Mouse (Mus musculus) intestine, postnatal 0 days (tissue): ENCODE data around the gene Ttc9b. TPM values are rescaled to one million over a fixed set of nuclear protein-coding genes. Genes with fewer than 3 reads are reported as not detected.
A peak's percentile ranks its signal among the peaks of the same experiment; 100 is the strongest.

Experiments
- ATAC-seq: fragments of 200-750 bp; cut with Nextera tagmentation; 2 replicates; pipeline ENCODE4 v1.8.0; 2017; ENCODE audit warnings: mild to moderate bottlenecking, moderate TSS enrichment, moderate library complexity
- H3K27ac ChIP-seq: fragments of 300-500 bp; sonication (generic); 2 replicates; pipeline ENCODE4 v1.5.1; 2014; ENCODE audit warnings: mild to moderate bottlenecking, low read depth, low read length, moderate library complexity
- H3K27me3 ChIP-seq: fragments of 300-500 bp; sonication (generic); replicated peaks from 2 replicates; pipeline ENCODE4 v1.6.1; 2014; ENCODE audit warnings: low read length, mixed read lengths; ENCODE audit not compliant: control insufficient read depth, insufficient read depth
- H3K36me3 ChIP-seq: fragments of 300-500 bp; sonication (generic); 2 replicates; pipeline ENCODE4 v1.6.1; 2014; ENCODE audit warnings: mild to moderate bottlenecking, moderate library complexity; ENCODE audit not compliant: control insufficient read depth, insufficient read depth
- H3K4me1 ChIP-seq: fragments of 300-500 bp; sonication (generic); replicated peaks from 2 replicates; pipeline ENCODE4 v1.6.1; 2014; ENCODE audit warnings: antibody characterized with exemption, low read length, mixed read lengths; ENCODE audit not compliant: control insufficient read depth, insufficient read depth
- H3K4me2 ChIP-seq: fragments of 300-500 bp; sonication (generic); replicated peaks from 2 replicates; pipeline ENCODE4 v1.6.1; 2014; ENCODE audit warnings: low read depth, mild to moderate bottlenecking, moderate library complexity
- H3K4me3 ChIP-seq: fragments of 300-500 bp; sonication (generic); 2 replicates; pipeline ENCODE4 v1.5.1; 2014; ENCODE audit warnings: low read depth, low read length
- H3K9ac ChIP-seq: fragments of 300-500 bp; sonication (generic); 2 replicates; pipeline ENCODE4 v1.6.1; 2014; ENCODE audit warnings: mild to moderate bottlenecking, low read depth, low read length
- H3K9me3 ChIP-seq: fragments of 300-500 bp; sonication (generic); 2 replicates; pipeline ENCODE4 v1.6.1; 2016; ENCODE audit warnings: mixed run types; ENCODE audit not compliant: control insufficient read depth
- CTCF ChIP-seq: sonication (generic); IDR thresholded peaks from 2 replicates; pipeline ENCODE4 v1.5.1; 2016; ENCODE audit warnings: low read depth, mild to moderate bottlenecking, control low read depth, antibody characterized with exemption, moderate library complexity
- WGBS: fragments of 180-500 bp; shearing (Covaris S2); extraction: QIAGEN DNeasy Blood & Tissue Kit; methylation state at CpG from one replicate; pipeline ENCODE4 v1.1.7; 2014; 5-methylcytosine and 5-hydroxymethylcytosine counted together
- polyA plus RNA-seq: library from polyadenylated mRNA; unstranded; fragments of >200 nt; fragmentation: Nextera tagmentation; extraction: Ambion mirVana; gene quantifications from 2 replicates; pipeline ENCODE4 v1.2.1, GENCODE M21; 2015

Ttc9b gene
- polyA plus RNA-seq, 1 experiment from 2014 or later, result 1.6 TPM

DNA sequence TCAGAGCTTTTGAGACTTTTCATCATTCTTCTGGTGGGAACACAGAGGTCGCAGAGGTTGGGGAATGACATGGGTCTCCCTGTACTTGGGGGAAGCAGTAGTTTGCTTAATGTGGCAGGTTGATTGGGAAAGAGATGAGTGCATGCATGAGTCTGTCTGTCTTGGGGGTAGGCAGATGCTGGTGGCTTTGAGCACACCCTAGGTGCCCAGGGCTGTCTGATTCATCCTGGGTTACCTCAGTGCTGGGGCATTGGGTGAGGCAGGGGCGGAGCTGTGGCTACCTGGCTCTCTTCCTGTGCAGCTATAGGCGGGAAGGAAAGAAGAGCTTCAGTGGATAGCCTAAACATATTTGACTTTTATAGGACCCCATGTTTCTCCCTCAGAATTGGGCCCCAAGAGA, 45.6 kb upstream of the Ttc9b start:
- Histone ChIP-seq H3K9ac (no peak overlapping the region), H3K27me3 (no peaks in the 10 kb centered on the region), H3K4me2 (no peak overlapping the region), H3K9me3 (no peaks in the 10 kb centered on the region), H3K36me3 (peaks cover 28% of the 10 kb centered on the region), H3K4me3 (no peak overlapping the region), H3K27ac (peak overlapping the region; percentile 15; the same call in 1 of the 2 replicates), H3K4me1 (0 out of 2 replicates have a peak, but pooled peaks cover 3% of the 10 kb centered on the region)
- TF ChIP-seq CTCF, result no peak
- no peak for ATAC-seq
- WGBS, result 85% methylated on average over 3 of the region's 3 CpGs

DNA sequence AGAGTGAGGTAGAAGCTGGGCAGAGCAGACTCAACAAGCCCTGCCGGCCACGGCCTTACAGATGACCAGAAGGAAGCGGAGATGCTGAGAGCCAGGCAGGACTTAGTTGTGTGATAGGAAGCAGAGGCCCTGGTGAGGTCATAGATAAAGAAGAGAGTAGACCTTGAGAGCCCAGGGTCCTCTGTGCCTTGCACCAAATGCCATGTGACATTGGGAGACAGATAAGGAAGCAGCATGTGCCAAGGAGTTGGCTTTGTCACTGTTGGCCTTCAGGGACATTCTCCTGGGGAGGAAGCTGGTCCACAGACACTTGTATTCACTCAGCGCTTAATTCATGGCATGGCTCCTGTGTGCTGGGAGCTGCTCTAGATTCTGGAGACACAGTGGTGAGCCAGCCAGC, 44.4 kb upstream of the Ttc9b start:
- TF ChIP-seq CTCF, result no peak
- Histone ChIP-seq H3K4me2 (no peak overlapping the region), H3K27me3 (no peaks in the 10 kb centered on the region), H3K9me3 (no peaks in the 10 kb centered on the region), H3K4me1 (0 out of 2 replicates have a peak, but pooled peaks cover 3% of the 10 kb centered on the region), H3K27ac (peak overlapping the region; percentile 11), H3K4me3 (no peak overlapping the region), H3K36me3 (peaks cover 32% of the 10 kb centered on the region), H3K9ac (no peak overlapping the region)
- peak; percentile 58 for ATAC-seq
- WGBS, result 73% methylated on average over 4 of the region's 4 CpGs

- peaks cover 32% of the 10 kb centered on the region for H3K36me3 ChIP-seq
Observed at GRCm38 (mm10) chr7:27609688-27610087, 44.0 kb upstream of the Ttc9b start.

DNA sequence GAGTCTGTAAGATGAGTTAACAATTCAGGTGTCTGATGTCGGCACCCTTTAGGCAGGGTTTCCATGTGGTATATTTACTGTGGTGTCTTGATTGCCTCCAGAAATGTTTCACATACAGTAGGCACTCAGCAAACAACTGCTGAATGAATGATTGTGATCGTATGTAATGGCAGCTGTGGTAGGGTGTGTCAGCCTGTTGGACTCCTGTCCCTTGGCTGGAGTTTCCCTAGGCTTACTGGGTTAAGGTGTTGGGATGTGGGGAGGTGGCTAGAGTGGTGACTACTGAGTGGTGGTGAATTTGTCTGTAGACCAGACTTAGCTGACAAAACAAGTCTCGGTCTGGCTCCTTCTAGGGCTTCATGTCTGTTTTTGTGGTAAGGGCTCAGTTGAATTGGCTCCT, 43.3 kb upstream of the Ttc9b start:
- Histone ChIP-seq H3K27ac (no peak overlapping the region), H3K9ac (no peak overlapping the region), H3K4me1 (0 out of 2 replicates have a peak, but pooled peaks cover 3% of the 10 kb centered on the region), H3K4me2 (no peak overlapping the region), H3K36me3 (peaks cover 32% of the 10 kb centered on the region), H3K4me3 (no peak overlapping the region), H3K9me3 (no peaks in the 10 kb centered on the region), H3K27me3 (no peaks in the 10 kb centered on the region)
- 80% methylated on average over 3 of the region's 3 CpGs for WGBS
- ATAC-seq, result peak; percentile 28; the same call in 1 of the 2 replicates
- TF ChIP-seq CTCF, result no peak

More at GRCm38 (mm10) chr7:27609688-27610087, 44.0 kb upstream of the Ttc9b start:
- no peak for ATAC-seq
- WGBS, result 72% methylated on average over 2 of the region's 2 CpGs
- no peak overlapping the region; the same call in 1 of the 2 replicates for H3K27ac ChIP-seq
- H3K27me3 ChIP-seq, result no peaks in the 10 kb centered on the region
- 0 out of 2 replicates have a peak, but pooled peaks cover 3% of the 10 kb centered on the region for H3K4me1 ChIP-seq
- no peak overlapping the region for H3K4me2 ChIP-seq
- no peak overlapping the region for H3K9ac ChIP-seq
- no peak overlapping the region for H3K4me3 ChIP-seq
- H3K9me3 ChIP-seq, result no peaks in the 10 kb centered on the region
- TF ChIP-seq CTCF, result no peak

DNA sequence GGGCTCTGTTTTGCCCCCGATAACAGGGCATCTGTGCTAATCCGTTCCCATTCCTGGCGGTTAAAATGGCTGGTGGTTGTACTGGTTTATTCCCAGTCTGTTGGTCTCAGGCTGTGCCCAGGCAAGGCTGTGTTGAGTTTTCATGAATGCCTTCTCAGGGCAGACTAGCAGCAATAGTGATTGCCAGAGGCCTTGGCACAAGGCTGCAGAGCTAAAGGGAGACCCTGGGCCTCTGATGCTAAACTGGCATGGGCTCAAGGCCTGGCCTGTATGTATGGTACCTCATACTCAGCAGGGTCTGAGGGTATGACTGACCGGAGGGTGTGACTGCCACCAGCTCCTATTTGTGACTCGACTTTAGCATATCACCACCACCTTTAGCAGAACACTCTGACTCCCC, 42.8 kb upstream of the Ttc9b start:
- no peak for ATAC-seq
- TF ChIP-seq CTCF, result no peak
- no peak overlapping the region for H3K4me3 ChIP-seq
- H3K27me3 ChIP-seq, result no peaks in the 10 kb centered on the region
- WGBS, result 91% methylated on average over 5 of the region's 5 CpGs
- peaks cover 32% of the 10 kb centered on the region for H3K36me3 ChIP-seq
- no peak overlapping the region for H3K4me2 ChIP-seq
- H3K27ac ChIP-seq, result no peak overlapping the region
- no peaks in the 10 kb centered on the region for H3K9me3 ChIP-seq
- 0 out of 2 replicates have a peak, but pooled peaks cover 3% of the 10 kb centered on the region for H3K4me1 ChIP-seq
- no peak overlapping the region for H3K9ac ChIP-seq

DNA sequence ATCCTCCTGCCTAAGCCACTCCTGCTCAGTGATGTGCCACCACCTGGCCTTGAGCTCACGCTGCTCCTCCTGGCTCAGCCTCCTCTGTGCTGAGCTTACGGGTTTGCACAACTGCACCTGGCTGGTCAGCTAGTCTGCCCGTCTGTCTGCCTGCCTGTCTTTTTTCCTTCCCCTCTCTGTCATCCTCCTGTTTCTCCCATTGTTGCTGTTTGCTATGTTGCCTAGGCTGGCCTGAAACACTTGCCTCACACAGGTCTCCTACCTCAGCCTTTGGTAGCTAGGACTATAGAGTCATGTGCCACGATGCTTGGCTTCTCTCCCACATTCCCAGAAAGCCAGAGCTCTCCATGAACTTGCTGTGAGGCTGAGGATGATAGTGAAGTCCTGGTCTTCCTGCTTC, 40.8 kb upstream of the Ttc9b start:
- WGBS, result 82% methylated on average over 4 of the region's 4 CpGs
- no peak overlapping the region for H3K4me2 ChIP-seq
- H3K27me3 ChIP-seq, result no peaks in the 10 kb centered on the region
- no peaks in the 10 kb centered on the region for H3K4me1 ChIP-seq
- no peak overlapping the region for H3K9ac ChIP-seq
- no peak for TF ChIP-seq CTCF
- H3K27ac ChIP-seq, result no peak overlapping the region
- H3K36me3 ChIP-seq, result peaks cover 51% of the 10 kb centered on the region
- no peak for ATAC-seq
- H3K9me3 ChIP-seq, result no peaks in the 10 kb centered on the region
- no peak overlapping the region for H3K4me3 ChIP-seq
